Mouse (Mus musculus): Measurements from ENCODE around the gene Cd209g. TPM values are rescaled to one million over a fixed set of nuclear protein-coding genes. Genes with fewer than 3 reads are reported as not detected.
"Not testable (repeated sequence)": the region's sequence is repeated elsewhere in the genome, so short reads cannot be mapped to it uniquely, and the experiment has no call there.

Gene Cd209g
- total RNA-seq (2014; rRNA removed), result 0.76 TPM in 1 of 2 replicates, not detected in the other
- polyA plus RNA-seq (2015; fragmentation: Nextera tagmentation; extraction: Ambion mirVana), result not detected in 2 replicates

GRCm38 (mm10) chr8:4133798-4134197, at the start of gene Cd209g:
Gene Cd209g, plus strand, starts transcription at chr8:4134098.
- H3K36me3 ChIP-seq (ENCODE audit: insufficient read depth), result no peaks in the 10 kb centered on the region
- H3K4me1 ChIP-seq (ENCODE audit: insufficient read depth), result no peaks in the 10 kb centered on the region
- no peaks in the 10 kb centered on the region for H3K9me3 ChIP-seq (ENCODE audit: low read length)
- H3K4me3 ChIP-seq (ENCODE audit: low read depth, low read length), result no peak within 1 kb of the TSS
- 87% methylated on average over 10 of the region's 10 CpGs for WGBS
- ATAC-seq (no peak), DNase-seq (no peak)
- H3K4me2 ChIP-seq (ENCODE audit: low read depth), result no peak within 1 kb of the TSS
- no peak for TF ChIP-seq CTCF (IDR thresholded peaks at IDR 0.05; ENCODE audit: low read depth)
- H3K27ac ChIP-seq (ENCODE audit: low read depth, low read length), result no peak within 1 kb of the TSS
- no peaks in the 10 kb centered on the region for H3K27me3 ChIP-seq (ENCODE audit: insufficient read depth, low read length)
- no peak within 1 kb of the TSS for H3K9ac ChIP-seq

GRCm38 (mm10) chr8:4087180-4087722, 46.6 kb upstream of the Cd209g start:
- ATAC-seq; H3K27ac ChIP-seq (ENCODE audit: low read depth, low read length); DNase-seq; H3K4me3 ChIP-seq (ENCODE audit: low read depth, low read length); H3K4me2 ChIP-seq (ENCODE audit: low read depth); H3K36me3 ChIP-seq (ENCODE audit: insufficient read depth); H3K9ac ChIP-seq; H3K4me1 ChIP-seq (ENCODE audit: insufficient read depth); H3K9me3 ChIP-seq (ENCODE audit: low read length); H3K27me3 ChIP-seq (ENCODE audit: insufficient read depth, low read length): not testable (repeated sequence)
- 44% methylated on average over 33 of the region's 33 CpGs for WGBS

- WGBS, result 78% methylated on average over 3 of the region's 3 CpGs
- not testable (repeated sequence) for H3K4me1 ChIP-seq (ENCODE audit: insufficient read depth); H3K9me3 ChIP-seq (ENCODE audit: low read length); H3K27me3 ChIP-seq (ENCODE audit: insufficient read depth, low read length); H3K27ac ChIP-seq (ENCODE audit: low read depth, low read length); ATAC-seq; DNase-seq; H3K36me3 ChIP-seq (ENCODE audit: insufficient read depth); H3K4me2 ChIP-seq (ENCODE audit: low read depth); H3K9ac ChIP-seq; H3K4me3 ChIP-seq (ENCODE audit: low read depth, low read length)
Observed at GRCm38 (mm10) chr8:4088514-4088913, 45.4 kb upstream of the Cd209g start.

- not testable (repeated sequence) for H3K4me2 ChIP-seq (ENCODE audit: low read depth); H3K27ac ChIP-seq (ENCODE audit: low read depth, low read length)
Observed at GRCm38 (mm10) chr8:4105735-4106134, 28.2 kb upstream of the Cd209g start, which contains the start of gene Cd209f. Gene Cd209f, minus strand, starts transcription at chr8:4105835.

GRCm38 (mm10) chr8:4139660-4140646, 6.1 kb downstream of the Cd209g start:
- WGBS, result 11% methylated on average over 12 of the region's 12 CpGs
- peak overlapping the region; percentile 9; the same call in 1 of the 2 replicates for H3K4me3 ChIP-seq (ENCODE audit: low read depth, low read length)
- no peaks in the 10 kb centered on the region for H3K9me3 ChIP-seq (ENCODE audit: low read length)
- peak; percentile 87 for ATAC-seq
- H3K27me3 ChIP-seq (ENCODE audit: insufficient read depth, low read length), result no peaks in the 10 kb centered on the region
- H3K36me3 ChIP-seq (ENCODE audit: insufficient read depth), result no peaks in the 10 kb centered on the region
- peak overlapping the region; percentile 40 for H3K4me2 ChIP-seq (ENCODE audit: low read depth)
- peak; percentile 85 for TF ChIP-seq CTCF (IDR thresholded peaks at IDR 0.05; ENCODE audit: low read depth)
- DNase-seq, result peak; percentile 88
- H3K27ac ChIP-seq (ENCODE audit: low read depth, low read length), result no peak overlapping the region
- H3K4me1 ChIP-seq (ENCODE audit: insufficient read depth), result no peaks in the 10 kb centered on the region
- H3K9ac ChIP-seq, result no peak overlapping the region

More at GRCm38 (mm10) chr8:4105735-4106134, 28.2 kb upstream of the Cd209g start, which contains the start of gene Cd209f:
- H3K36me3 ChIP-seq (ENCODE audit: insufficient read depth); H3K4me3 ChIP-seq (ENCODE audit: low read depth, low read length); DNase-seq; H3K9ac ChIP-seq; ATAC-seq; H3K9me3 ChIP-seq (ENCODE audit: low read length); H3K4me1 ChIP-seq (ENCODE audit: insufficient read depth); H3K27me3 ChIP-seq (ENCODE audit: insufficient read depth, low read length): not testable (repeated sequence)
- 86% methylated on average over 1 of the region's 2 CpGs for WGBS

- no peak for DNase-seq
- Histone ChIP-seq H3K27ac (ENCODE audit: low read depth, low read length) (no peak overlapping the region), H3K9me3 (ENCODE audit: low read length) (no peaks in the 10 kb centered on the region), H3K4me2 (ENCODE audit: low read depth) (no peak overlapping the region), H3K36me3 (ENCODE audit: insufficient read depth) (no peaks in the 10 kb centered on the region), H3K9ac (no peak overlapping the region), H3K4me3 (ENCODE audit: low read depth, low read length) (no peak overlapping the region), H3K4me1 (ENCODE audit: insufficient read depth) (no peaks in the 10 kb centered on the region), H3K27me3 (ENCODE audit: insufficient read depth, low read length) (no peaks in the 10 kb centered on the region)
- TF ChIP-seq CTCF (IDR thresholded peaks at IDR 0.05; ENCODE audit: low read depth), result no peak
- WGBS, result 60% methylated on average over 3 of the region's 3 CpGs
- no peak for ATAC-seq
Observed at GRCm38 (mm10) chr8:4141721-4142120, 7.8 kb downstream of the Cd209g start.

GRCm38 (mm10) chr8:4147272-4147671, 13.4 kb downstream of the Cd209g start:
- Histone ChIP-seq H3K27me3 (ENCODE audit: insufficient read depth, low read length) (no peaks in the 10 kb centered on the region), H3K27ac (ENCODE audit: low read depth, low read length) (no peak overlapping the region), H3K36me3 (ENCODE audit: insufficient read depth) (no peaks in the 10 kb centered on the region), H3K4me3 (ENCODE audit: low read depth, low read length) (no peak overlapping the region), H3K4me2 (ENCODE audit: low read depth) (no peak overlapping the region), H3K4me1 (ENCODE audit: insufficient read depth) (no peaks in the 10 kb centered on the region), H3K9ac (no peak overlapping the region), H3K9me3 (ENCODE audit: low read length) (no peaks in the 10 kb centered on the region)
- DNase-seq (no peak), ATAC-seq (no peak)
- TF ChIP-seq CTCF (IDR thresholded peaks at IDR 0.05; ENCODE audit: low read depth), result no peak
- 27% methylated on average over 1 of the region's 1 CpGs for WGBS
